Mouse (Mus musculus) heart, postnatal 0 days (tissue): ENCODE results near the gene Gm45902. TPM values are rescaled to one million over a fixed set of nuclear protein-coding genes. Genes with fewer than 3 reads are reported as not detected.

ENCODE experiments used
- ATAC-seq: fragments of 200-750 bp; cut with Nextera tagmentation; 2 replicates; pipeline ENCODE4 v1.8.0; 2017; ENCODE audit warnings: low read depth, moderate number of reproducible peaks, moderate library complexity; ENCODE audit not compliant: insufficient read depth
- DNase-seq: peaks from one replicate; pipeline ENCODE4 v3.0.0-alpha.2; 2016; ENCODE audit warnings: low spot score
- H3K27ac ChIP-seq: fragments of 300-500 bp; sonication (generic); 2 replicates; pipeline ENCODE4 v1.5.1; 2014; ENCODE audit warnings: low read depth, mild to moderate bottlenecking
- H3K27me3 ChIP-seq: fragments of 300-500 bp; sonication (generic); 2 replicates; pipeline ENCODE4 v1.6.1; 2014; ENCODE audit warnings: low read length, mixed read lengths; ENCODE audit not compliant: control insufficient read depth, insufficient read depth
- H3K36me3 ChIP-seq: fragments of 300-500 bp; sonication (generic); replicated peaks from 2 replicates; pipeline ENCODE4 v1.6.1; 2014; ENCODE audit warnings: low read length, mixed read lengths; ENCODE audit not compliant: control insufficient read depth, insufficient read depth
- H3K4me1 ChIP-seq: fragments of 300-500 bp; sonication (generic); 2 replicates; pipeline ENCODE4 v1.6.1; 2014; ENCODE audit warnings: antibody characterized with exemption; ENCODE audit not compliant: control insufficient read depth, insufficient read depth
- H3K4me2 ChIP-seq: fragments of 300-500 bp; sonication (generic); 2 replicates; pipeline ENCODE4 v1.6.1; 2014; ENCODE audit warnings: low read depth, mild to moderate bottlenecking, low read length, moderate library complexity
- H3K4me3 ChIP-seq: fragments of 300-500 bp; sonication (generic); 2 replicates; pipeline ENCODE4 v1.5.1; 2014; ENCODE audit warnings: low read depth, low read length
- H3K9ac ChIP-seq: fragments of 300-500 bp; sonication (generic); replicated peaks from 2 replicates; pipeline ENCODE4 v1.6.1; 2014; ENCODE audit warnings: low read depth, low read length, mixed read lengths
- H3K9me3 ChIP-seq: fragments of 300-500 bp; sonication (generic); replicated peaks from 2 replicates; pipeline ENCODE4 v1.6.1; 2016; ENCODE audit warnings: low read length; ENCODE audit not compliant: control insufficient read depth
- CTCF ChIP-seq: IDR thresholded peaks from 2 replicates; pipeline ENCODE4 v1.5.1; 2016; ENCODE audit warnings: antibody characterized with exemption, control low read depth, low read depth
- EP300 ChIP-seq: IDR thresholded peaks from 2 replicates; pipeline ENCODE4 v1.6.1; 2016; ENCODE audit warnings: antibody characterized with exemption, low read depth
- WGBS: fragments of 180-500 bp; shearing (Covaris S2); extraction: QIAGEN DNeasy Blood & Tissue Kit; methylation state at CpG from one replicate; pipeline ENCODE4 v1.1.7; 2014; 5-methylcytosine and 5-hydroxymethylcytosine counted together
- polyA plus RNA-seq: library from polyadenylated mRNA; unstranded; fragments of >200 nt; fragmentation: Nextera tagmentation; extraction: Ambion mirVana; gene quantifications from 2 replicates; pipeline ENCODE4 v1.2.1, GENCODE M21; 2015
- total RNA-seq: library from RNA; depleted of rRNA; stranded (reverse); fragments of >200 nt; gene quantifications from 2 replicates; pipeline ENCODE4 v1.2.3, GENCODE M21; 2014; ENCODE audit warnings: low replicate concordance

The Gm45902 gene
- total and polyA plus RNA-seq, 2 experiments from 2014 or later = 1.5 to 1.8 TPM

DNA sequence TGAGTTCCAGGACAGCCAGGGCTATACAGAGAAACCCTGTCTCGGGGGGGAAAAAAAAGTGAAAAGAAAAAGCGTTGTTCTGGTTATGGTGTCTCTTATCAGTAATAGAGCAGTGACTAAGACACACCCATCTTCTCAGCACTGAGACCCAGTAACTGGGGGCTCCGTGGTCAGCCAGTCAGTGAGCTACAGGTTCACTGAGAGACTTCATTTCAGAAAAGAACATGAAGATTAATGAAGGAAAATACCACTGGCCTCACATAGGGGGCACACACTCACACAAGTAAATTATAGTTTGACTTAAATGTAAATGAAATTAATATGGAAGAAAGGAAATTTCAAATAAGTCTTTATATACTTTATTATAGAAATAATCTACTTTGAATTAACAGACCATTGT is 32.4 kb downstream of the Gm45902 start:
- no peaks in the 10 kb centered on the region for H3K27me3 ChIP-seq
- no peaks in the 10 kb centered on the region for H3K36me3 ChIP-seq
- H3K9ac ChIP-seq = no peak overlapping the region
- H3K9me3 ChIP-seq = no peaks in the 10 kb centered on the region
- no peak for DNase-seq
- no peak overlapping the region for H3K4me3 ChIP-seq
- no peak for ATAC-seq
- TF ChIP-seq EP300 = no peak
- no peak for TF ChIP-seq CTCF
- no peak overlapping the region for H3K27ac ChIP-seq
- no peaks in the 10 kb centered on the region for H3K4me1 ChIP-seq
- no peak overlapping the region for H3K4me2 ChIP-seq
- 75% methylated on average over 3 of the region's 3 CpGs for WGBS

DNA sequence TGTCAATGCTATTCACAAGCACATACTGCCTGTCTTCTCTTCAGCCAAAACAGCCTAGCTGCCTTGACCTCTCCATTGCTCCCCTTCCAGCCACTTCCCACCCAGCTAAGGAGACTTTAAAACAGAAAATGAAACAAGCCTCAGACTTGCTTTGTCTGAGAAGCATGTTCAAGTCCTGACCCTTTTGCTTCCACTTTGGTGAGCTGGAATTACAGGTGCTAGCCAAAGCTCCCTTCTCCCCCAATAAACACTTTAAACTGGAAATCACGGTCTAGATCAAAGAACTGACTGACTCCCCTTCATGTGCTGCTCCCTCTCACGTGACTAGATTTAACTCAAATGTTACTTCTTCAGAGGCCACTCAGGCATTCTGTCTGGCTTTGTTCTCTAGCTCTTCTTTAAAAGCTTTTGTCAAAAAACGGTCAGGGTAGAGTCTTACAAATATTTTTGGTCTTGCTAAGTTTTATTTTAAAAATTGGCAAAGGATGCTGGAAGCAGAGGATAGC is 36.8 kb downstream of the Gm45902 start:
- ATAC-seq (no peak), DNase-seq (no peak)
- H3K4me3 ChIP-seq = peak overlapping the region; percentile 96; the same call in 1 of the 2 replicates
- TF ChIP-seq CTCF (no peak), EP300 (no peak)
- 70% methylated on average over 3 of the region's 3 CpGs for WGBS
- no peaks in the 10 kb centered on the region for H3K36me3 ChIP-seq
- 0 out of 2 replicates have a peak, but pooled peaks cover 8% of the 10 kb centered on the region for H3K4me1 ChIP-seq
- peak overlapping the region; percentile 68; the same call in 1 of the 2 replicates for H3K27ac ChIP-seq
- H3K9me3 ChIP-seq = no peaks in the 10 kb centered on the region
- peak overlapping the region; percentile 98 for H3K4me2 ChIP-seq
- H3K9ac ChIP-seq = no peak overlapping the region
- H3K27me3 ChIP-seq = no peaks in the 10 kb centered on the region

DNA sequence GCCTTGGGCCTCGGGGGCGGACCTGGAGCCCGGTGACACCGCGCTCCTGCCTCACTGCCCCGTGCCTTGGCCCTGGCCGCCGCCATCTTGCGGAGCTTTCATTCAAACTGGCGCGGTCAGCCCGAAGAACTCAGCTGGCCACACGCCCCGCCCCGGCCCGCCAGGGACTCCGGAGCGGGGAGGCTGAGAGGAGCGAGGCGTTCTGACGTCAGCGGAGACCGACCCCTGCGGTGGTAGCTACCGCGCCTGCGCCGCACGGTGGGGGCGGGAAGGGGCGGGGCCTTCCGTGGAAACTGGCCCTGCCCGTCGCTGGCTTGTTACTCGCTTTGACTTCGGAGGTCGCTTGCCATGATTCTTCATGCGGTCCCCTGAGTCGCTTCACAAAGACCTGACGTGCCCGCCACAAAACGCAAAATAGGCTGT is 37.7 kb downstream of the Gm45902 start, which contains the start of gene Suv39h2:
Gene Suv39h2, minus strand, starts transcription at position 171 of the 423 bp plus-strand sequence.
- peak; percentile 100 for ATAC-seq
- WGBS = 0% methylated on average over 42 of the region's 42 CpGs
- Histone ChIP-seq H3K4me3 (peak within 1 kb of the TSS; percentile 96), H3K36me3 (no peaks in the 10 kb centered on the region), H3K27me3 (no peaks in the 10 kb centered on the region), H3K9me3 (no peaks in the 10 kb centered on the region), H3K9ac (peak within 1 kb of the TSS; percentile 72), H3K4me1 (0 out of 2 replicates have a peak, but pooled peaks cover 8% of the 10 kb centered on the region), H3K27ac (peak within 1 kb of the TSS; percentile 79), H3K4me2 (peak within 1 kb of the TSS; percentile 98)
- peak; percentile 96 for DNase-seq
- no peak for TF ChIP-seq CTCF
- TF ChIP-seq EP300 = no peak

DNA sequence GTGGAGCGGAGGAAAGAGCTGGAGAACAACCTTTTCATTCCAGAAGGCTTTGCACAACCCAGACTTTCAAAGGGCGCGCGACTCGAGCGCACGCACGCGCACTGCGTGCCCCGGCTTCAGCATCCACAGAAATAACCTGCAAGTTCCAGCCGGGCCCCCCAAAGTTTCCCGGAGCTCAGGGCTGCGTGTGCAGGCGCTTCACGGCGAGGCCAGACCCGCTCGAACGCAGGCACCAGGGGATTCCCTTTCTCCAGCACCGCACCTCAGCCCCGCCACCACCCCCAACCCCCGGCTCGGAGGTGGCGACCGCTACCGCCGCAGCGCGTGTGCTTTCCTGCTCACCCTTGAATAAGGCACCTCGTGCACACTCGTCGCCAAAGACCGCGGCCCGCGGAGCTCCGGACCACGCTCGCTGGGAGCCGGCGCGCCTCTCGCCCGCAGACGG is 38.2 kb downstream of the Gm45902 start:
- Histone ChIP-seq H3K27ac (peak overlapping the region; percentile 79), H3K27me3 (no peaks in the 10 kb centered on the region), H3K9me3 (no peaks in the 10 kb centered on the region), H3K36me3 (no peaks in the 10 kb centered on the region), H3K4me2 (peak overlapping the region; percentile 98), H3K4me1 (0 out of 2 replicates have a peak, but pooled peaks cover 8% of the 10 kb centered on the region), H3K4me3 (peak overlapping the region; percentile 96), H3K9ac (peak overlapping the region; percentile 72)
- TF ChIP-seq CTCF (no peak), EP300 (no peak)
- WGBS = under 1% methylated on average over 46 of the region's 46 CpGs
- DNase-seq (peak; percentile 14), ATAC-seq (peak; percentile 66)

DNA sequence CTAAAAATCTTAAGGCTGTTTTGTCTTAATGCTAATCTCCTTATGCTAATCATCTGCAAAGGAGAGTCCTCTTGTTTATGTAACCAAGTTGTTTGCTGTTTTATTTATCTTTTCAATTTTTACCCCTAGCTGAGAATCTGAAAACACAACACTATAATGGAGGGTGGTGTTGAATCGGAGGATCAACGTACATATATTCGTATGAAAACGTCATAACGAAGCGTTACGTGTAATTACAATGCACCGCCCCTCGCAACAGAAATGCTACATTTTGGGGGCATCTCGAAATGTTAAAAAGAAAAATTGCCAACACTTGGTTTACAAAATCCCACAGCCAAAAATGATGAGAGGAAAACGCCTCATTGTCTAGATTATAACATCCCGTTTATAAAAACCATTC is 38.7 kb downstream of the Gm45902 start:
- no peaks in the 10 kb centered on the region for H3K27me3 ChIP-seq
- DNase-seq = no peak
- no peaks in the 10 kb centered on the region for H3K36me3 ChIP-seq
- 0 out of 2 replicates have a peak, but pooled peaks cover 8% of the 10 kb centered on the region for H3K4me1 ChIP-seq
- peak overlapping the region; percentile 98 for H3K4me2 ChIP-seq
- H3K4me3 ChIP-seq = peak overlapping the region; percentile 96
- TF ChIP-seq EP300 (no peak), CTCF (no peak)
- peak overlapping the region; percentile 79; the same call in 1 of the 2 replicates for H3K27ac ChIP-seq
- no peaks in the 10 kb centered on the region for H3K9me3 ChIP-seq
- WGBS = 2% methylated on average over 12 of the region's 12 CpGs
- ATAC-seq = no peak
- H3K9ac ChIP-seq = peak overlapping the region; percentile 72
